Mouse (Mus musculus) frontal cortex, postnatal 36 days (tissue): ENCODE results near the gene Ptges.

Experiments
- DNase-seq, 2 experiments: peaks; one replicate each; pipeline ENCODE4 v3.0.0; 2022; ENCODE audit warnings: low spot score in 2 of 2

The Ptges gene

DNA sequence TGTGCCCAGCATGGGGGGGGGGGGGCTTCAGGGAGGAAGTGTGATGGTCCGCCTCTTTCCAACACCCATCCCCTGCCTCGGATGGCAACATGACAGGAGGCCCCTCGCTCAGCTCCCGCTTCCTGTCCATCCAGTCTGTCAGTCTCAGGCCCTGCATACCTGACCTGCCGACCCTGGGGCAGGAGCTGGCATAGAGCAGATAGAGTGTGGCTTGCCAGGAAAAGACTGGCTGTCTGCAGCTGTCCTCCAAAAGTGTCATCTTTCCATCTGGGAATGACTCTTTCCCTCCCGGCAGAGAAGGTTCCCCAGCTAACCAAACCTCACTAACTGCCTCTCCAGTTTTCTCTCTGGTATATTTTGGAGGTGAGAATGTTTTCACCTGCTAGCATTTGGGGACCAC is 79.1 kb downstream of the Ptges start:
- DNase-seq, result no peak

DNA sequence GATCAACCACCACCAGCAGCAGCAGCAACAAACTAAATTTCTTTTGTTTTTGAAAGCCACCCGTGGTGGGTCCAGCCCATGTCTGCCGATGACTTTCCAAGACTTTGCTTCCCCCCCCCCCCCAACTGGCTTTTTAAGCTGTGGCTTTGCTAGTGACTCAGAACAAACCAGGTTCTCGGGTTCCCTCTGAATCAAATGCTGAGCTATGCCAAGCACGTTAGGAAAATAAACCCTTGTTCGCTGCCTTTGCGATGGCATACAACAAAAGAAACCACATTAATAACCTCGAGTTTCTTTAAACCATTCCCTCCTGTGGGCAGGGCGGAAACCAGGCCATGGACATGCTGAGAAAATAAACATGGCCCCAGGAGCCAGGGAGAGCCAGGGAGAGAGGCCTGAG is 81.5 kb downstream of the Ptges start:
- no peak for DNase-seq

DNA sequence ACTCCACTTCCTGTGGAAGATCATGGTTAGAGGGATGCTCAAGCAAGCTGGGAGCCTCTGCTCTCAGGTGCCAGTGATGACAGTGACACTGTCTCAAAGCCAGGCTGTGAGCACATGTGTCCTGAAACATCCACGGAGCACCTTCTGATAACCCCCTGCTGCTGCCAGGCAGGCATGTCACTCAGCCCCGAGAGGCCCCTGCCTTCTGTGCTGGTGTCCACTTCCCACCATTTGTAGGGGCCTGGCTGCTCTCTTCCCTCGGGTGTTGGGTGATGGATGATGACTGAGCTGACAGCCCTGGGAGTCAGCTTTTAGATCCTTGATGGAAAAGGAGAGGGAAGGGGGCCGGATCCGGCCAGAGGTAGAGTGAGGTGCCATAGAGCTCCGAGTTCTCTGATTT is 82.9 kb downstream of the Ptges start:
- DNase-seq, result no peak

DNA sequence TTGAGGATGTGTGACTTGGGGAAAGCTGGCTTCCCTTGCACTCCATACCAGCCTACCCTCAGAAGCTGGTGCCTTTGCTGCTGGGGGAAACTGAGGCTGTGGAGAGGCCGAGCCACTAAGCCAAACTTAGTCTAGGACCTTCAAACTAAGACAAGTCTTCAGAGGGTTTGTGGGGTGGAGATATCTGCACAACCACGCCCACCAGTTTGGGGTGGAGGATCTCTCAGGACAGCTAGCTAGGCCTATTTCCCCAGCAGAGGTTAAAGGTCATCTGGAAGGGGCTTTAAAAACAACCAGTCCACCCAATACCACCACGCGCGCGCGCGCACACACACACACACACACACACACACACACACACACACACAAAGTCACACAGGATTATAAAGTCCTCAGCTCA is 83.4 kb downstream of the Ptges start:
- DNase-seq, result no peak

DNA sequence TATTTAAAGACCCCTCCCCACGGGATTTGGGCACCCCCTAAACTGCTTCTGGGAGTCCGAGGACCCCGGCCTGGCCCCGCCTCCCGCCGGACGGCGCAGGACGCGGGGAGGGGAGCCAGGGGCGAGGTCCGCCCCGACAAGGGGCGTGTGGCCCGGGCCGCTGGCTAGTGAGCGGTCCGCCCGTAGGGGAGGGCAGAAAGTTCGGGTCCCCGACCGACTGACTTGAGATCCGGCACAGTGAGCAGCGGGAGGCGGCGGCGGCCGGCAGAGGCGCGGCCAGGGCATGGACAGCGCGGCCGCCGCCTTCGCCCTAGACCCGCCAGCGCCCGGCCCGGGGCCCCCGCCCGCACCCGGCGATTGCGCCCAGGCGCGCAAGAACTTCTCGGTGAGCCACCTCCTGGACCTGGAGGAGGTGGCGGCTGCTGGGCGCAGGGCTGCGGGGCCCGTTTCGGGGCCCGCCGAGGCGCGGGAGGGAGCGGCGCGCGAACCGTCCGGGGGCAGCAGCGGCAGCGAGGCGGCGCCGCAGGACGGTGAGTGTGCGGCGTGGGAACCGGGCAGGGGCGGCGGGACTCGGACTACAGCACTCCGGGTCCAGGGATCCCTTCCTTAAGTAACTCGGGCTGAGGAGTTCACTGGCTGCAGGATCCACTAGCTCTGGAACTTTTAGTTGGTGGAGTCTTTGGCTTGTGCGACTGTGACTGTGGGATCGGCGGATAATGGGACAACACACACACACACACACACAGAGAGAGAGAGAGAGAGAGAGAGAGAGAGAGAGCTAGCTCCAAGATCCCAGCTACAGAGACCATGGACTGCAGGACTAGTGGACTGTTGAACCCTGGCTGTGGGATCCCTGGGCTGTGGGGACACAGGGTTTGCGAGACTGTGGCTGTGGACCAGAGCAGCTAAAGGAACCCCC is 84.3 kb downstream of the Ptges start:
- DNase-seq, result no peak

DNA sequence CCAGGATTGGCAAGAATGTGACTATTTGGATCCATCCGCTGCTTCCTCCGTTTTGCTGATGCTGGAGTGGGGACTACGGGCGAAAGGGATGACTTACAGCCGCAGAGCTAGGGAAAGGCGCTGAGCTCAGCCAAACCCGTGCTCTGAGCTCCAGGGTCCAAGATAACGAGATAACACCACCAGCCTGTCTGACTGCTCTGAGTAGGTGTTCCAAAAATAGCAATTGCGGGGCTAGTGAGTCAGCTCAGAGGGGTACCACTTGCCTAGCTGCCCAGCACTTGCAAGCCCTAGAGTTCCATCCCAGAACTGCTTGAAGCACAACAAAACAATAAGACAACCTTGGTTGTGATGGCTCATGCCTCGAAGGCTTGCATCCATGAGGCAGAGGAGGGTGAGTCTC is 87.0 kb downstream of the Ptges start:
- no peak for DNase-seq
